Mouse (Mus musculus) liver, adult (tissue): ENCODE data around the gene Ly6g.
"Not testable (repeated sequence)": the region's sequence is repeated elsewhere in the genome, so short reads cannot be mapped to it uniquely, and the experiment has no call there.

Source experiments
- GATA4 ChIP-seq: IDR thresholded peaks from 2 replicates; pipeline ENCODE4 v1.6.1; 2014; ENCODE audit warnings: mild to moderate bottlenecking, low read length; ENCODE audit not compliant: insufficient replicate concordance

The Ly6g gene

GRCm38 (mm10) chr15:75154940-75155339, at the start of gene Ly6g:
TSS of gene Ly6g (plus strand) at chr15:75155240.
- no peak for TF ChIP-seq GATA4

- TF ChIP-seq GATA4, result not testable (repeated sequence)
These were observed 43.0 kb upstream of the Ly6g start, which contains the start of gene Ly6c2 for GRCm38 (mm10) chr15:75111861-75112630. TSS of gene Ly6c2 (minus strand) at chr15:75111970.

- TF ChIP-seq GATA4, result no peak
These were observed 38.5 kb upstream of the Ly6g start for GRCm38 (mm10) chr15:75116525-75116924.

GRCm38 (mm10) chr15:75120066-75120465, 35.0 kb upstream of the Ly6g start:
- no peak for TF ChIP-seq GATA4

- no peak for TF ChIP-seq GATA4
These were observed 11.3 kb upstream of the Ly6g start for GRCm38 (mm10) chr15:75143735-75144134.

GRCm38 (mm10) chr15:75153087-75153486, 2.0 kb upstream of the Ly6g start:
- TF ChIP-seq GATA4, result no peak

GRCm38 (mm10) chr15:75157646-75158045, 2.6 kb downstream of the Ly6g start:
- TF ChIP-seq GATA4, result no peak

GRCm38 (mm10) chr15:75175506-75175905, 20.5 kb downstream of the Ly6g start:
- no peak for TF ChIP-seq GATA4

- TF ChIP-seq GATA4, result no peak
These were observed 31.3 kb downstream of the Ly6g start for GRCm38 (mm10) chr15:75186291-75186690.

GRCm38 (mm10) chr15:75189116-75189515, 34.1 kb downstream of the Ly6g start:
- no peak for TF ChIP-seq GATA4
